Mouse (Mus musculus) natural killer cell, adult 2 months (primary cell): ENCODE results near the gene Nprl2.

Experiments
- DNase-seq, 2 experiments: peaks; one replicate each; pipeline ENCODE4 v3.0.0; 2022; ENCODE audit warnings: low spot score in 2 of 2

Gene Nprl2

DNA sequence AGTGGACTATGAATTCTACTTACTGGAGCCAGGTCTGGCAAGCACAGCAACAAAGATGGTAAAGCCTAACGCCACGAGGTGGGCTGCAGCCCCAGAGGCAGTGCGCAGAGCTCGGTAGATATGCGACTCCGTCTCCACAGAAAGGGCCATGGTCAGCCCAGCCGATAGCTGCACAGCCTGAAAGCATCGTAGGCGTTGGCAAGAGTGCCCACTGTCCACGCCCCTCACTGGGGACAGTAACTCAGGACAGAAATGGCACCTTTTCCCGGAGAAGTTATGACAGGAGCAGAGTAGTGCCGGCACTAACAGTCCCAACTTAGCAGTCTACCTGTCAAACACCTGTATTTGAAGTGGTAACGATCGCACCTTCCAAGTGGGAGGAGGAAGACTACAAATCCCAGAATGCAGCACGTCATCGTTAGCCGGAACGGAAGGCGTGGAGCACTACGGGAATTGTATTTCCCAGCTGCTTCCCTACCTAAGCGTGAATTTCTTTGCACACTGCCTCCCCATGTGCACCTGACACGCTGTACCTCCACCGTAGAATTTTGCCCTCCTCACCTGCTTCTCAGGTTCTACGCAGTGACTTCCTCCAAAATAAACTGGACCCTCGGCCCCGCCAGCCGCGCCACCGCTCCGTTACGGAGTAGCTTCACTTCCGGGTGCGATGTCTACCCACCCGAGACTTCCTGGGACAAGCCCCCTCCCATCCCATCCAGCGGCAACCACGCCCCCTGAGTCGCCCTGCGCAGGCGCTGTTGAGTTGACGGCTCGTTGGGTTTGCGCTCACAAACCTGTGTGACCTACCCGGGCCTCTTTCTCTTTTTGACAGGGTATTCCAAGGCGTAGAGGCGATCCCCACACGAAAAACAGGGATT, at the start of gene Nprl2, which contains the start of gene Cyb561d2:
Gene Nprl2 (plus strand): TSS at position 753 of the 878 bp plus-strand sequence.
Gene Cyb561d2 (minus strand): TSS at position 720 of the 878 bp plus-strand sequence.
- peak; percentile 90 to 93 for DNase-seq

DNA sequence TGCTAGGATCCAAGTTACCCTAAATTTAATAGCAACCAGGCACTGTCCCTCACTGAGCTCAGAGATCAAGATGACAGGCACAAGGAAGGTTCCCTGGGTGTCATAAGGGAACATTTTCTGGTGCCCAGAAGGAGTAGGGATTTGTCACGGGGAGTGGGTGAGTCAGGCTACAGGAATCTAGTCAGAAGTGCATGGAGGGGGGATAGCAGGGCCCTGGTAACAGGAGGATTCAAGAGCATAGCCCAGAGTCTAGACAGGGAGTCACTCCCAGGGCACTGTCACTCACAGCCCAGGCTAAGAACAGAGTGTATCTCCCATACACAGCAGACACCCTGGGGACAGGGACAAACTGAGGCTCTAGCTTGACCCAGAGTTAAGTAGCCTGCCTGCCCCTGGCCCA, 48.5 kb upstream of the Nprl2 start:
- no peak for DNase-seq

DNA sequence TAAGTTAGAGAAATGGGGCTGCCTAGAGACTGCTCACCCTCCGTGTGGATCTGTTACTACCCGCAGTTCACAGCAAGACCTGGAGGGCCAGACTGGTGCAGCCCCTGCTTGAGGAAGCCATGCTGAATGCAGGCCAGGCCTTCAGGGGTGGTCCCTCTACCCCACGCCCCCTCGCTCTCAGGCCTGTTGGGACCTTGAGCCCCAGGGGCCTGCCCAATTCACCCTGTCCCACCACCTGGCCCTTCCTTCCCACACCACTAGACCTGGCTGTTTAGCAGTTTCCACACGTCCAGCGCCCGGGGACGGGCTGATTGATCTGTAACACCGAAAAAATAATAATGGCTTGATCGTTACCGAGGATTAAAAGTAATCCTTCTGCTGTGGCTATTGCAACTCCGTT, 47.8 kb upstream of the Nprl2 start:
- DNase-seq = no peak

DNA sequence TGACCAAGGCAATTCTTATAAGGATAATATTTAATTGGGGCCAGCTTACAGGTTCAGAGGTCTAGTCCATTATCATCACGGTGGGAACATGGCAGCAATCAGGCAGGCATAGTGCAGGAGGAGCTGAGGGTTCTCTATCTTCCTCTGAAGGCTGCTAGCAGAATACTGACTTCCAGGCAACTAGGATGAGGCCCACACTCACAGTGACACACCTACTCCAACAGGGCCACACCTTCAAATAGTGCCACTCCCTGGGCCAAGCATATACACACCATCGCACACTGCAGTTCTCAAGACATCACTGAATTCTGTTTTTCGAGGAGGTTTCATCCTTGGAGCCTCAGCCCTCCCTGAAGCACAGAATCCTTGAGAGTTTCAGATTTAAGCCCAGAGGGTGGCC, 45.7 kb upstream of the Nprl2 start:
- no peak for DNase-seq

DNA sequence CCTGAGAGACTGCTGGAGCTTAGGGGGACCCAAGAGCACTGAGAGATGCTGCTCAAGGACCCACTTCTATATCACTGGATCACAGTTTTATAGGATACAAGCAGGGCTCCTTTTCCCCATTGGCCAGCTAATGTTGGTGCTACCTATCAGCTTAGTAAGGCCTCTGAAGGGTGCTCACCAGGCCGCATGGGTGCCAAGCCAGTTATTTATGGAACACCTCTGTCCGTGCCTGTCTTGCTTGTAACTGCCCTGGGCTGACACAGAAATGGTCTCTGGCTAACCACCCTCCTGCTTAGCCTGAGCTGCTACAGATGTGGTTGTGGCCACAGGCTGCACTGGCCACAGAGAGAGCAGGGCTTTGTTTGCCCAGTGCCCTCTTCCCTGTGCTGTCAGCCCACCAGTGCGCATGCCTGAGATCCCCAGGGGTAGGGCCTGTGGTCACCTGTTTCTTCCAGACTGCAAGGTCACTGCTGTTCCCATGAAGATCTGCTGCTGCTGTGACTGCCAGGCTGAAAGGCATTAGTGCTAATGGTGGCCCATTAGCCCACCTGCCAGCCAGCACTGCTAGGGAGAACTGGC, 41.2 kb upstream of the Nprl2 start:
- no peak for DNase-seq

DNA sequence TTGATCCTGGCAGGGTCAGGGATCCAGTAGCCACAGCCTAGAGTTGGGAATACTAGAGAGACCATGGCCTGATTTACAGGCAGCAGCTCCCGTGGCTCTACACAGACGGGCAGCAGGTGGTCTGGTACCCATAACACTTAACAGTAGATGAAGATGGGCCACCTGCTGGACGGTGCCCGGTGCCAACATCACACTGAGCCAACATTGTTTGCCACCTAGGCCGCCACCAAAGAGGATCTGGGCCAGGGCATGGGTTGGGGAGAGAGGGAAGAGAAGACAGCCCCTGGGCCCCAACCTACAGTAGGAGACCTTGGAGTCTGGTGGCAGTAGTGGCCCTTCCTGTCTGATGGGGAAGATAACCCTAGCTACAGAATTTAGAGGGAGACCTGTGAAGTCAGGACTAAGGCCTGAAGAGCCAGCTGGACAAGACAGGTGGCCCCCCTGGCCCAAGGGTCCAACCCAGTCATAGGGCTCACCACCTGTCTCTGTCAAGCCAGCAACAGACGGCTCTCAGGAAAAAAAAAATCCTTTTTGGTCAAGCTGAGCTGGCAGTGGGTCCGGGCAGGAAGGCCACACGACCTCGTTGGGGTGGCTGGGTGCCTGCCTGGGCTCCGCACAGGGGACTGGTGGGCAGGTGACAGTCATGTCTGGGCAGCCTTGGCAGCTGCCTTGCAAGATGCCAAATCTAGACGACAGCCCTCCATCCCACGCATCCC, 39.7 kb upstream of the Nprl2 start:
- no peak for DNase-seq

DNA sequence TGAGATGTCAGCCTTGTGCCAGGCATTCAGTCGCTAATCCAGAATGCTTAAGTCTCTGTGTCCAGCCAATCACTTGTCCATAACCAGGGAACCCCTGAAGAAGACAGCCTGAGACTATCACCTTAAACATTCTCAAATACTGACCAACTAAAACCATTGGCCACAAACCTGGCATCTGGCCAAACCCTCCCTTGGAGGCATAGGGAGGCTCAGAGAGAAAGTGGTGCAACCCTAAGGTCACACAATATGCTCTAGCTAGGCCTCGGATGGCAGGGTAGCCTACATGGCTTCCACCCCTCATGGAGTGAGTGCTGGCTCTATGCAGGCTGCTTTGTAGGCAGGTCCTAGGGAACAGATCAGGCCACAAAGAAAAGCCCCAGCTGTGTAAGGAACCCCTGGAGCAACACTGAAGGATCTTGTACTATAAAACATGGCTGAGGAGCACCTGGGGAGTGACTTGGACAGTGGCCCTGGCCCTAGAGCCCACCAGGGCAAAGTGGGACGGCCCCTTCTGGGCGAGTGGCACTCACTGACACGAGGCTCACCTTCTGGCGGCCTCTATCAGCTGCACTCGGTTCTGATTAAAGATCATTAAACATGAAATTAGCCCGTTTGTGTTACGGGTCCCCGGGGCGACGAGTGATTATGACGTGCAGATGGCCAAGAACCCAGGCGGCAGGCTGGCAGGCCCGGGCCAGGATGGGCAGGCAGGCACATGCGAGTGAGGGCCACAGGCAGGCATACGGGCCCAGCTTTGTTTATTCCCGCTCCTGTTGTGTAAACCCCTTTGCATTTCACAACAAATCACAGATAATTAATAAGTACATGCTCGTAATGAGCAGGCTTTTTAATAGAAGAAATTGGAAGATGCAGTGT, 37.1 kb upstream of the Nprl2 start:
- DNase-seq = no peak

DNA sequence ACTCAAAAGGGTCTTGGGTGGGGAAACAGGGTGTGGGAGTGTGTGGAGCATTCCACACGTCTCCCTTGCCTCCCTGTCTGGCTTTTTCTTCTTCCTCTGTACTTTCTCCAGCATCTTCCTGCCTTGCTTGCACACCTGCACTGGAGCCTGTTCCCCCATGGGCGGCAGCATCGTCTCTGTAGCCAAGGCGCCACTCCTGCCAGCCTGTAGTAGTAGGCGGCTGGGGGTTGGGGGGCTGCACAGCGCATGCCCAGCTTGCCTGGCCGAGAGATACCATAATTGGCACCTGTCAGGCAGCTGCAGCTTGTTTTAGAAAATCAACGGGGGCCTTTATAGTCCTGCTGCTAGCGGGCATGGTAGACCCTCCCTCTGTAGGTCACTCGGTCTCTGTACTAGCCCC, 33.8 kb upstream of the Nprl2 start:
- DNase-seq = no peak

DNA sequence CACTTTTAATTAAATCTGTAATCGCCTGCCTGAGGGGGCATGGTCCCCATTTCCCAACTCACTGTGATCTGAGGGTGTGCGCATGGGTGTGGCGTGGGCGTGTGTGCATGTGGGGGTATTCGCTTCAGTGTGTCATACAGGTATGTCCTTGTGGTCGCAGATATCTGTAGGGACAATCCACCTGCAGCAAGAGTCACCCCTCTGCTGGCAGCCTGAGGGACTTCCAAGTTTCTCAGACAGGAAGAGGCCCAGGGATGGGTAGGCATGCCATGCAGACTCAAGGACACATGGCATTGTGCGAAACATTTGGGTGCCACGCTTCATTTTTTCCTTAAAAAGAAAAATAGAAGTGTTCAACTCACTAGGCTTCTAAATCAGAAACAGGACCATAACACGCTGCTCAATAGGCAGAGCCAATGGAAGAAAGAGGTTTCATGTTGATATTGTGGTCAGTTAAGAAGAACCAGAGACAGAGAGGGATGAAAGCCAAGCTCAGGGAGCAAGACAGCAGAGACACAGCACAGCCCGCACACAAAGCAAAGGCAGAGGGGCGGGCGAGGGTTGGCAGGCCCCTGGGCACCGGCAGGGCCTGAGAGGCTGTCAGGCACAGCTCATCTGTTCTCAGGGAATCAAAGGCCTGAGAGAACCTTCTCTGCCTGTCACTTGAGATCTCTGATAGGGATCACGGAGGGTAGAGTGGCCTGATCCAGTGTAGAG, 31.5 kb upstream of the Nprl2 start:
- no peak for DNase-seq

DNA sequence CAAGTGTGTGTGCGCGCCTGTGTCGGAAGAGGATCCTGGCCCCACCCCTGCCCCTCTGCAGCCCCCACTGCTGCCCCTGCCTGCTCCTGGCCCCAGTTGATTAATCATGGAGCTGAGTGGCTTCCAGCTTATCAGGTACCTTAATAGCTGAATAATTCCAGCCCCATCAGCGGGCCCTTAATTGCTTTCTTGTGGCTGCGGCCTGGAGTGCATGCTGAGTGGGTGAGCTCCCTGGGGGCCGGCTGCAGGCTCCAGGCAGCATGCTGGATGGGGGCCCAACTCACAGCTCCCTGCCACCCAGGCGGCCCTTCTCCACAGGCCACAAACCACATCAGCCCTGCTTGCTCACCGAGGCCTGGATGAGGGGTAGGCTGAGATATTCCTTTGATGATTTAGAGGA, 30.6 kb upstream of the Nprl2 start:
- no peak for DNase-seq

DNA sequence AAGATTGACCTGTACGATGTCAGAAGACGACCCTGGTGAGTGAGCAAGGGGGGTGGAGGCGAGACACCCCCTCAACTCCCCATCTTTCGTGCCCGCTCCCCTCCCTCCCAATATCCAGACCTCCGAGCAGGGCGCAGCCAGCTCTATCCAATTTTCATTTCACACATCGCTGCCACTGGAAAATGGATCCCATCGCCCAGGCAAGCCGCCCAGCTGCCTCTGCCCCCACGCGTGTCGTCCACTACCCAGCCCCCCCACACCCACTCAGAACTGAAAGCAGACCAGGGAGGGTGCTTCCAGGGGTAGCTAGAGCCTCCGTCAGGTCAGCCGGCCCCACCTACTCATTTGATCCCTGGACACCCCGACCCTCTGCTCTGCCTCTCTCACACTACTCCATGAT, 29.7 kb upstream of the Nprl2 start:
- no peak for DNase-seq

DNA sequence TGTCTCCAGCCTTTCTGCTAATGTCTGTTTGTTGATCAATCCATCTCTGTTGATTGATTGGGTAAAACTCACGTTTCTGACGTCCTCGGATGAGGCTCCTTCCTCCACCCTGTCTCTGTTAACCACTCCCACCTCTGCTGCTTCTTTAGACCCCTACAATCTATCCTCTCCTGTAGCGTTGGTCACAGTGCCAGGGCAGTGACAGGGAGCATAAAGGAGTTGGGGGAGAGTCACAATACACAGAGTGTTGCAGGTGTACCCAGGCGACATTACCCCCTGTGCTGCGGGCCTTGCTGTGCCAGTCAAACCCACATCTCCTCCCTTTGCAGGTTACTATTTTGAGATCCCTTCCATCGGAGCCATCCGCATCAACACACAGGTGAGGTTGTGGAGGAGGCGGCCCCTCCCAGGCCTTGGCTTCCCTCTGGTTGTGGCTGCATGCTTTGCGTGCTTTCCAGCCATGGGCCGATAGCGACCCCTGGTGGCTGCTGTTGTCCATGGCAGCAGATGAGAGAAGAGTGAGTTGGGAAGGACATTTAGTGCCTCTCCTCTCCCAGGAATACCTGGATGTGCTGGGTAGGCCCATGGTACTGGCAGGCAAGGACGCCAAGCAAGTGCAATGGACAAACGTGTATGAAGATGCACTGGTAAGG, 27.6 kb upstream of the Nprl2 start:
- peak; percentile 60 to 74 for DNase-seq

DNA sequence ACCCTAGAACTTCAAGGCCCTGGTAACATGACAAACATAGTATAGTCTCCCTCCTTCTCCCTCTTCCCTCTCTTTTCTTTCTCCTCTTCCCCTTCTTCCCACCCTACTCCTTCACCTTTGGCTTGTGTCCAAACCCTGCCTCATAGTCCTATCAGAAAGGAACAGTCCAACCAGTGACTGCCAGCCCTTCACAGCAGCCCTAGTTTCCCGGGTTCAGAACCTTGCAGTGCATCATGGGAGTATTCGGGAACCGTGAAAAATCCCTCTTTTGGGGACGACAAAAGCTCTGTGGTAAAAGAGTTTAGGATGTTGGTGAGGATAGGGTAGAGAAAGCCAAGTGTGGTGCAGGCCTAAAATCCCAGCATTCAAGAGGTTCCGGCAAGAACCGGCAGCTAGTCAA, 21.7 kb upstream of the Nprl2 start:
- DNase-seq = no peak

DNA sequence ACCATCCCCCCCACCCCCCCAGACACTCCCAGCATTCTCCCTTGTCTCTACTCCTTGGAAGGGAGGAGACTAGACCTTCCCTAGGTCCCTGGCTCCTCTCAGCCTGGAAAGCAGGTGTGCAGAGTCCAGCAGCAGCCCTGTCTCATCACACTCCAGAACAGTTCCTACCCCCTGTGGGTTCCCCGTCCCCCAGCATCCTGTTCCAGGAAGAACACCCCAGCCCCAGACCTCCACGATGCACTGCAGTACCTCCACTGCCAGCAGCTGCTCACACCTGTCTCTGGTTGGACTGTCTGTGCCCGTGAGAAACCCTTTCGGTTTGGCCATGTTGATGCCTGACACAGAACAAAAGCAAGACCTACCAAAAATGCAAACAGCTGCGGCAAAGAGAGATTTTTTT, 20.8 kb upstream of the Nprl2 start:
- no peak for DNase-seq

DNA sequence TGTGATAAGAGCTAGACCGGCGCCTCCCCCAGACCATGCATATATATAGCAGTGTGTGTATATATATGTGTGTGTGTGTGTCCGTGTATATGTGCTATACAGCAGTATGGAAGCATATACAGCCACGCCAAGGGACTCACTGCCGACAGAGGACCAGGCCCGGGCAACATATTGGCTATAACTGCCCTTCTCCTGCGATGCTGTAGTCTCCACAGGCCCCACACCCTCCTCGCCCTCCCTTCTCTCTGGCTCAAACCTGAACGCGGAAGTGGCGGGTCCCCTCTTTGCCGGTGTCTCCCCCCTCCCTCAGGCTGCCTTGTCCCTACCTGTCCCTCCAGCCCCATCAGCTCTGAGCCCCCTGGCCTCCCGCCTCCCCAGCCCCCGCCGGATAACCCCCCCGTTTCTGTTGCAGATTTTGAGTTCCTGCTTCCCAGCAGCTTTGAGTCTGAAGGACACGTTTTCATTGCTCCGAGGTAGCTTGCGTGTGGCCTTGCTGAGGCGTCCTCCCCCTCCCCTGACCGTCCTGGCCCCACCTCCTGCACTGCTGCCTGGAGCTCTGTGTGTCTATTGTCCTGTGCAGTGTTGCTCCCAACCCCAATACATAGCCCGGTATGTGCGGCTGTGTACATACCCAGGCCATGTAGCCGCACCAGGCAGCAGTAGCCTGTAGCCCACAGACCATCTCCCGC, 20.2 kb upstream of the Nprl2 start:
- DNase-seq = no peak

DNA sequence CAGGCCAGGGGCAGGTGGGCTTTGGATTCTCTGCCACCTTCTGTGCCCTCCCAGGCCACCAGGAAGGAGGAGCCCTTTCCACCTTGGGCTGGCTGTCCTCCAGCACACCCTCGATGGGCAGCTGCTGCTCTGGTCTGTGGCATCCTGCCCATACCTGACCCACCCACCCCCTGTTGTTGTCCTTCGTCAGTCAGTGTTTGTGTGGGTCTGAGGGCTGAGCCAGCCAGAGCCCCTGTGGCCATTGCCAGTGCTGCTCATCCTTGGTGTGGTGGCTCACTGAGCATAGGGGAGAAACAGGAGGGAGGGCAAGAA, 19.7 kb upstream of the Nprl2 start:
- no peak for DNase-seq

DNA sequence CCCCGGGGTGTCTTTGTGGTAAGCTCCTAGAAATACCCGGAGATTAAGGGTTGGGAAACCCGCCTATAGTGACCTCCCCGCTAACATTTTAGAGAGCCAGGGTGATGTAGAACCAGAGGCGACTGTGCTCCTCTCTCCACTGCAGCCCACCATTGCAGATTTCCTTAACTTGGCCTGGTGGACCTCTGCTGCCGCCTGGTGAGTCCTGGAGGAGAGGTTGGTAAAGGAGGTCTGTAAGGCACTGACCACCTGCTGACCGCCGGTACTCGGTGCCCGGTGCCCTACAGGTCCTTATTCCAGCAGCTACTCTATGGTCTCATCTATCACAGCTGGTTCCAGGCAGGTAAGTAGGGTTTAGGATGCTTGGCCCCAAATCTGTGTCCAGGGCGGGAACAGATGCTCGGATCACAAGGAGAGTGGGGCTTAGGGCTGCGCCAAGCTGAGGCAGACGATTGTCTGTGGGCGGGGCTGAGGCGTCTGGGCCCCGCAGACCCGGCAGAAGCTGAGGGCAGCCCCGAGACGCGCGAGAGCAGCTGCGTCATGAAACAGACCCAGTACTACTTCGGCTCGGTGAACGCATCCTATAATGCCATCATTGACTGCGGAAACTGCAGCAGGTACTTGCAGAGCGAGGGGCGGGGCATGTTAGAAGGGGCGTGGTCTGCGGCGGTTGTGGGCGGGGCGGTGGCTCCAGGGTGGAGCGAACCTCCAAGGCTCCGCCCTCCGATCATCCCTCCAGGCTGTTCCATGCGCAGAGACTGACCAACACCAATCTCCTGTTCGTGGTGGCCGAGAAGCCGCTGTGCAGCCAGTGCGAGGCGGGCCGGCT, 15.6 kb upstream of the Nprl2 start:
- peak; percentile 84 to 85 for DNase-seq

DNA sequence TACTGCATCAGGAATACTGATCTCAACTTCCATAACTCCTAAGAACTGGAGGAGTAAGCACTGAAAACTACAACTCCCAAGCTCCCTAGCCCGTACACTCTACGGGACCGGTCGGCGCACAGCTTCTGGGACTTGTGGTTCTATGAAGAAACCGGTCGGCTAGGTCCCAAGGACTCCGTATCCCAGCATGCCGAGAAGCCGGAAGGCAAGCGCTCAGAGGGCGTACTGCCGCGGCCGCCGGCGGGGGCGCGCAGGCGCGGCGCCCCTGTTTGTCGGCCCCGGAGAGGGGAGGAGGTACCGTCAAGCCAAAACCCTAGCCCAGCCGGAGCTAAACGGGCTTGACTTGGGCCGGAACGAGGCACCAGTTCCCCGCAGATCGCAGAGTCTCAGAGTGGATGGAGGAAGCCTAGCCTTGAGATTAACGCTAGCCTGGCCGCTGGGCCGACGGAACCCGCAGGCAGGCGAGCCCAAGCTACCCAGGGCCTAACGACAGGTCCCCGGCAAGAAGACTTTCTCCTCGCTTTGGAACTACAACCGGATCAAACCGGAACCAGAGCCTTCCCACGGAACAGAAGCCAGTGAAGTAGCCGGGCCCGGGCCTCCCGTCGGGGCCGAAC, 8.1 kb upstream of the Nprl2 start, which contains the start of gene Tmem115:
Gene Tmem115 (plus strand): TSS at position 155 of the 617 bp plus-strand sequence.
- DNase-seq = peak; percentile 86 to 90
